Mouse (Mus musculus) right cerebral cortex, postnatal 4 days (tissue): ENCODE results near the gene Mical1.

Source experiments
- DNase-seq: peaks from one replicate; pipeline ENCODE4 v3.0.0-alpha.2; 2022

Gene Mical1

GRCm38 (mm10) chr10:41523386-41523785, 47.3 kb downstream of the Mical1 start:
- DNase-seq = no peak

DNA sequence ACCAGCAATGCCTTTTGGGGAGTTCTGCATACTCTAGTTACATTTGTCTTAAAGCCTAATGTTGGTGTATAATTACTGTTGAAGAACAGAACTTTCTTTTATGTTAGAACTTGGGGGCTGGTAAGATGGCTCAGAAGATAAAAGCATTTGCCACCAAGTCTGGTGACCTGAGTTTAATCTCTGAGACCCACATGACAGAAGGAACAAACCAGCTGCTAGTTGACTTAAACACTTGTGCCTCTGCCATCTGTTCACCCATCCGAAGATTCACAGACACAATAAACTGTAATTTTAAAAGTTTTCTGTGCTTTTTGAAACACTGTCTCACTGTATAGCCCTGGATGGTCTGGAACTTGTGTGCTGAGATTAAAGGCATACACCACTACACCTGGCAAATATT, 49.6 kb downstream of the Mical1 start:
- DNase-seq = no peak

DNA sequence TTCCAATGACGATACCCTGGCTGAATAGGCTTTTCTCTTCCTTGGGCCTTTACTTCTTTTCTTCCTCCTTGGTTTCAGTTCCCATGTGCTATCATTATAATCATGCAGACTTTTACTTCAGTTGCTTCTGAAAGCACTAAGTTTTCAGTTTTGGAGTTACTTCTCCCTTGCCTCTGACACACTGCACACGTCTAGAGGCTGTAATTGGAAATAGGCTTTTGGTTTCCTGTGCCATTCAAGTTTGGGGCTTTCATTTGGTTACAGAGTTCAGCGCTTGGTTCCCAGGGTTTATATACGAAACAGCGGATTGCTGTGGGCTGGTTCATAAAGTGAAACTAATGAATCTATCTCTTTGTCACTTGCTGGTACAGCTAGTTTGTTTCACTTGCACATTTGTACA, 53.9 kb downstream of the Mical1 start:
- no peak for DNase-seq

GRCm38 (mm10) chr10:41535991-41536390, 59.9 kb downstream of the Mical1 start:
- DNase-seq = no peak
